Mouse (Mus musculus) megakaryocyte, embryonic 14.5 days (primary cell): Measurements from ENCODE around the gene Sdr39u1.

Experiments
- FLI1 ChIP-seq: IDR thresholded peaks from 2 replicates; pipeline ENCODE4 v1.6.1; 2012; ENCODE audit warnings: low read length, inconsistent platforms, mixed read lengths
- GATA1 ChIP-seq: IDR thresholded peaks from 3 replicates; pipeline ENCODE4 v1.6.1; 2012; ENCODE audit warnings: mixed read lengths, low read length, inconsistent platforms, borderline replicate concordance

- TF ChIP-seq FLI1 (no peak), GATA1 (no peak)
These were observed 13.3 kb downstream of the Sdr39u1 start for GRCm38 (mm10) chr14:55886571-55887382.
